Mouse (Mus musculus) skeletal muscle tissue, adult 2 months (tissue): Measurements from ENCODE around the gene Cpm.

Experiments
- DNase-seq: peaks from one replicate; pipeline ENCODE4 v3.0.0-alpha.2; 2012; ENCODE audit warnings: low read depth, low spot score

Gene Cpm

GRCm38 (mm10) chr10:117647964-117648472 is 18.7 kb downstream of the Cpm start:
- no peak for DNase-seq

GRCm38 (mm10) chr10:117648643-117649042 is 19.3 kb downstream of the Cpm start:
- no peak for DNase-seq

GRCm38 (mm10) chr10:117649292-117650041 is 20.2 kb downstream of the Cpm start:
- DNase-seq = no peak

- no peak for DNase-seq
Observed at GRCm38 (mm10) chr10:117650042-117650655, 20.8 kb downstream of the Cpm start.

GRCm38 (mm10) chr10:117650725-117651124 is 21.4 kb downstream of the Cpm start:
- DNase-seq = no peak

- no peak for DNase-seq
Observed at GRCm38 (mm10) chr10:117651587-117652377, 22.5 kb downstream of the Cpm start.

GRCm38 (mm10) chr10:117652378-117652774 is 23.1 kb downstream of the Cpm start:
- no peak for DNase-seq

- no peak for DNase-seq
Observed at GRCm38 (mm10) chr10:117652930-117653778, 23.9 kb downstream of the Cpm start.

GRCm38 (mm10) chr10:117653779-117654173 is 24.5 kb downstream of the Cpm start:
- DNase-seq = no peak

- no peak for DNase-seq
Observed at GRCm38 (mm10) chr10:117654576-117655123, 25.4 kb downstream of the Cpm start.

- DNase-seq = no peak
Observed at GRCm38 (mm10) chr10:117655460-117655859, 26.2 kb downstream of the Cpm start.

- DNase-seq = no peak
Observed at GRCm38 (mm10) chr10:117655908-117656661, 26.8 kb downstream of the Cpm start.

- no peak for DNase-seq
Observed at GRCm38 (mm10) chr10:117656662-117656962, 27.3 kb downstream of the Cpm start.

GRCm38 (mm10) chr10:117656985-117657658 is 27.8 kb downstream of the Cpm start:
- DNase-seq = no peak

GRCm38 (mm10) chr10:117657659-117658306 is 28.5 kb downstream of the Cpm start:
- no peak for DNase-seq

- DNase-seq = no peak
Observed at GRCm38 (mm10) chr10:117658522-117659429, 29.5 kb downstream of the Cpm start.

GRCm38 (mm10) chr10:117659430-117659813 is 30.1 kb downstream of the Cpm start:
- no peak for DNase-seq

GRCm38 (mm10) chr10:117659819-117660218 is 30.5 kb downstream of the Cpm start:
- DNase-seq = peak; percentile 20
